Mouse (Mus musculus): Measurements from ENCODE around the gene Hdac4. TPM values are rescaled to one million over a fixed set of nuclear protein-coding genes. Genes with fewer than 3 reads are reported as not detected.

The Hdac4 gene
- total RNA-seq, 2 experiments from 2014 or later, result 97.2 to 106 TPM

DNA sequence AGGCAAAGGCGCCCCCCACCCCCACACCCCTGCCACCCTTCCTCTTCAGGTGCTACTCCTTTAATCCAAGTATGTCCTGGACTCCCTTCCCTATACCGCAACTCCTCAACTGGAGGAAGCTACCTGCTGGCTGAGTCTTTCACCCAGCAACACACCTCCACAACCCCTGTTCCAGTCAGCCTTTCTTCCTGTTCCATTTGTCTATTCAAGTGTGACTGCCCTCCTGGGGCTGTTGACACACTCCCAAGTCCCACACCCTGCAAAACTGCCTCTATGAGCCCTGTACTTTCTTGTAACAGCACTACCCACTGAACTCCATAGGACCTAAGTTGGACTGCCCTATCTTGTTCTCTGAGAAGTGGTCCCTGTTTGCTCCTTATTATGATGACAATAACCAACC lies 195.3 kb downstream of the Hdac4 start:
- no peak for TF ChIP-seq CTCF (conservative IDR thresholded peaks at IDR 0.05)
- DNase-seq (ENCODE audit: low spot score in 2 of 2), result no peak
- no peak overlapping the region for H3K4me3 ChIP-seq
- H3K27ac ChIP-seq, result no peak overlapping the region

GRCm38 (mm10) chr1:91993658-91994165 lies 201.8 kb downstream of the Hdac4 start:
- no peak for TF ChIP-seq CTCF (conservative IDR thresholded peaks at IDR 0.05)
- no peak for DNase-seq (ENCODE audit: low spot score in 2 of 2)
- H3K27ac ChIP-seq, result no peak overlapping the region
- no peak overlapping the region for H3K4me3 ChIP-seq

- DNase-seq (ENCODE audit: low spot score in 2 of 2), result no peak
- Histone ChIP-seq H3K27ac (no peak overlapping the region), H3K4me3 (no peak overlapping the region)
- TF ChIP-seq CTCF (conservative IDR thresholded peaks at IDR 0.05), result no peak
Observed at GRCm38 (mm10) chr1:91992652-91993051, 202.8 kb downstream of the Hdac4 start.

DNA sequence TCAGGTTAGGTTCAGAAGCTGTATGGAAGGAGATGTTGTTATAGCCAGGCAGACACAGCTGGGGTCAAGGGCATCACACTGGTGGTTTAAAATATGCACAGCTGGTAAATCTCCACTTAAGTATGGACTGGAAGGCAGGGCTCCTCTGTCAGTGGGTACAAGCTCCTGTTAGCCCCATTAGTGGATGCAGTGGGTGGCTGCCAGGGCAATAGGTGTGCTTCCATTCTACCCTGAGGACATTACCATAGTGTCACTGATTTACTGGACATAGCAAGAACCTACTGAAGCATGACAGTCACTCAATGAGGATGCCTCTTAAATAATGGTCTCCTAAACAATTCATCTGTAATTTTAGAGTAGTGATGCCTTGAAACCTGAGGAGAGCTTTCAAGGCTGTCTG lies 203.9 kb downstream of the Hdac4 start:
- H3K27ac ChIP-seq, result no peak overlapping the region
- TF ChIP-seq CTCF (conservative IDR thresholded peaks at IDR 0.05), result no peak
- DNase-seq (ENCODE audit: low spot score in 2 of 2), result no peak
- H3K4me3 ChIP-seq, result no peak overlapping the region

DNA sequence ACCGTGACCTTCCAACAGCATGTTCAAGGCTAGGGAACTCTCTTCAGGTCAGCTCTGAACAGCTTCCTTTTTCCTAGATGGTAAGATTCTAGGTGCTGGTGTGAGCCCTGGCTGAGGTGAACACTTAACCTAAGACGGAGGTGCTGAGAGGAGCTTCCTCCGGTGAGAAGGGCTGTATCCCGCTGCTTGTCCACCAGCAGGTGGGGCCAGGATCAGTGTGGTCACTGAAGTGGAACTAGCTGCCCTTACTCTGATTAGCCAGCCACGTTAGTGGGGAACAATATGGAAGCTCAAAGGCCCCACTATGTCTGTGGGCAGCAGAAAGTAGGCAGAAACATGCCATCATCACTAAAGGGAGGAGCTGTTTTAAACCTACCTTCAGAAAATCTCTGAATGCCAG lies 204.6 kb downstream of the Hdac4 start:
- H3K4me3 ChIP-seq, result no peak overlapping the region
- peak; percentile 27 for TF ChIP-seq CTCF (conservative IDR thresholded peaks at IDR 0.05)
- no peak overlapping the region for H3K27ac ChIP-seq
- DNase-seq (ENCODE audit: low spot score in 2 of 2), result no peak

- no peak overlapping the region for H3K27ac ChIP-seq
- H3K4me3 ChIP-seq, result no peak overlapping the region
- TF ChIP-seq CTCF (conservative IDR thresholded peaks at IDR 0.05), result no peak
- no peak for DNase-seq (ENCODE audit: low spot score in 2 of 2)
Observed at GRCm38 (mm10) chr1:91988866-91989265, 206.6 kb downstream of the Hdac4 start.

DNA sequence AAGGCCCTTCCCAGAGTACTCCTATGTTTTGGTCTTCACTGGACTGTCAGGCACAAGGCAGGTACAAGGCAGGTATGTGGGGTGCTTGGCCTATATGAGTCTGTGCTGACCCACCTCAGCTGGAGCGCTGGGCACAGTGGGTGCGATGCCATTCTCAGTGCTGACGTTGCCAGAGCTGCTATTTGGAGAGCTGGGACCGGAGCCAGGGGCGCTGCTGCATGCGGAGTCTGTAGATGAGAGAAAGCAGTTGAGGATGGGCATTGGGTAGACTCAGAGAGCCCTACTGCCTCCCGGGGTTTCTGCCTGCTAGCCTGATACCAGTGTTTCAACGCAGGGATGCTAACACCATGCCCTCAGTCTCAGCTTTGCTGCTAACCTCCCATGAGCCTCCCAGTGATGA lies 208.1 kb downstream of the Hdac4 start:
- peak; percentile 17 to 31 for DNase-seq (ENCODE audit: low spot score in 2 of 2)
- no peak for TF ChIP-seq CTCF (conservative IDR thresholded peaks at IDR 0.05)
- Histone ChIP-seq H3K27ac (no peak overlapping the region), H3K4me3 (no peak overlapping the region)

- Histone ChIP-seq H3K4me3 (no peak overlapping the region), H3K27ac (no peak overlapping the region)
- TF ChIP-seq CTCF (conservative IDR thresholded peaks at IDR 0.05), result no peak
- DNase-seq (ENCODE audit: low spot score in 2 of 2), result no peak
Observed at GRCm38 (mm10) chr1:91985783-91986182, 209.7 kb downstream of the Hdac4 start.

- TF ChIP-seq CTCF (conservative IDR thresholded peaks at IDR 0.05), result no peak
- Histone ChIP-seq H3K4me3 (no peak overlapping the region), H3K27ac (no peak overlapping the region)
- DNase-seq (ENCODE audit: low spot score in 2 of 2), result no peak
Observed at GRCm38 (mm10) chr1:91984507-91984906, 211.0 kb downstream of the Hdac4 start.

DNA sequence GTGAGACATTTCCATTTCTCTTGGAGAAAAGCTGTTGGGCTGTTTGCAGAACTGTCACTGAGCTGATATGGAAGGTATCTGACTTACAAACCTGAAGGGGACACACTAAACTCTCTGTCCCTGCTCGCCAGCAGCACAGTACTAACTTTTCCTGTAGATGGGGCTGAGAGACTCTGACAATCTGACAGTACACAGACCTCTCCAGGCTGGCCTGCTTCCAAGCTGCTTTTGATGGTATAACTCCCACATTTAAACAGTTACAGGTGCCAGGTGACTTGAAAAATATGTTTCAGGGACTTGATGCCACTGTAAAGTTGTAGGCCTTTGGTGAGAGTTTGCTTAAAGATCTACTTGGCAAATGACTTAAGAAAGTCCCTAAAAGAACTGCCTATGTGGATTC lies 214.1 kb downstream of the Hdac4 start:
- DNase-seq (ENCODE audit: low spot score in 2 of 2), result no peak
- Histone ChIP-seq H3K27ac (no peak overlapping the region), H3K4me3 (no peak overlapping the region)
- peak; percentile 60 for TF ChIP-seq CTCF (conservative IDR thresholded peaks at IDR 0.05)

DNA sequence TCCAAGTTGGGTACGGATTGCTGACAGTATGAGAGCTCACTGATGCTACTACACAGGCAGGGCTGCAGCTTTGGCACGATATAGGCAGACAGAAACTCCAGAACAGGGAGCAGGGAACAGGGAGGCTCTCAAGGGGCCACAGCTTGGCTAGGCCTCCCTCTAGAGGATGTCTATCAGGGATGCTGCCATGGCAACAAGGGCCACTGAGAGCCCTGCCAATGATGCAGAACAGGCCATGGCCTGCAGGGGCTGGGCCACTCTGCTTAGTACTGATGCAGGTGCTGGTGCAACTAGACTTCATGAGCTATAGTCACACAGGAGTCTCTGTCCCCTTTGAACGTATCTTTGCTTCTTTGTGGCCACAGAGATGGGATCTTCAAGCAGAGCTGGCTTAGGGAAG lies 217.1 kb downstream of the Hdac4 start:
- TF ChIP-seq CTCF (conservative IDR thresholded peaks at IDR 0.05), result peak; percentile 66
- H3K4me3 ChIP-seq, result no peak overlapping the region
- H3K27ac ChIP-seq, result no peak overlapping the region
- peak in 1 of 2 experiments; percentile 32 for DNase-seq (ENCODE audit: low spot score in 2 of 2)

DNA sequence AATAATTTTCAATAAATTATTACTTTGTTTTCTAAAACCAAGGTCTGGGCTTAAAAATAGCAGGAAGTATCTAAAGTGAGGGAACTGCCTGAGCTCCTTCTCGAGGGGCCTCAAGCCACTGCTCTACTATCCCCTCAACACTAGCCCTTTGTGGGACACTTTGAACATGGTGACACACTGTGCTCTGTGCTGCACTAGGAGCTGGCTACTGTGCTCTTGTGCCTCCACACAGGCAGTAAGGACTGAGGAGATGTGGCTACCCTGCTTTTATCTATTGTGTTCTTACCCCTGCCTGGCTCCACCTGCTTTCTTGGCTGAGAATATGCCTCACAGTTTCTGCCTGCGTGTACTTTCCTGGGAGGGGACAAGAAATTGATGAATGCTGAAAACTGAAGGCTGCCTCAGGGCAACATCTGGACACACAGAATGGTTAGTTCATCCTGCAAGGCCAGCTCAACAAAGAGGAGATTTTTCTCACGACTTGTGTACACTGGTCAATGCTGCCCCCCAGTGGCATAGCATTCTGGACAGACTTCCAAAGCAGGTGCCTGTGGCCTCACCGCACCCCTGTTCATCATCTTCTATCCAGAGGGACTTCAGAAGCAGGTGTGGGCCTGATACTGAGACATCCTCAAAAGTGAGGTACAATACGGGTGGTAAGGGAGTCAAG lies 226.7 kb downstream of the Hdac4 start:
- TF ChIP-seq CTCF (conservative IDR thresholded peaks at IDR 0.05), result peak; percentile 80
- Histone ChIP-seq H3K4me3 (no peak overlapping the region), H3K27ac (no peak overlapping the region)
- DNase-seq (ENCODE audit: low spot score in 2 of 2), result peak in 1 of 2 experiments; percentile 59

DNA sequence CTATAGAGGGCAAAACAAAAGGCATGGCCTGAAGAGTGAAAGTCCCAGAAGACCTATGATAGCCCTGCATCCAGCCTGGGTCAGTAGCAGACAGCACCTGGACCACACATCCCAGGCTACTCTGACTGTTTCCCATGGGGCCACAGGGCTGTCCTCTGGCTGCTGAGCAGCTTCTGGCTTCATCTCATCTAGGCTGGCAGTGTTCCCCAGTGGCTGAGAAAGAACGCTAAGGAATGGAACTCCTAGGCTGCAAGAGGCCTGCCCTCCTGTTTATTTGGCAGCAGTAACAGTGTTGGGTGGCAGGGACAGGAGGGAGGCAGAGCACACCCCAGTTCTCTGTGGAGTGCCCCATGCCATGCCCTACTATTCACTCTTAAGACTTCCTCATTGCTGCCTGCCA lies 228.5 kb downstream of the Hdac4 start:
- H3K4me3 ChIP-seq, result no peak overlapping the region
- TF ChIP-seq CTCF (conservative IDR thresholded peaks at IDR 0.05), result no peak
- no peak overlapping the region for H3K27ac ChIP-seq
- peak; percentile 41 to 44 for DNase-seq (ENCODE audit: low spot score in 2 of 2)

All from layer of hippocampus, adult 2 months (tissue).